Mouse (Mus musculus): ENCODE data around the gene Utp6.

GRCm38 (mm10) chr11:79994271-79994988 is 32.2 kb upstream of the Utp6 start:
- TF ChIP-seq CTCF (IDR thresholded peaks at IDR 0.05; ENCODE audit: low read depth, low read length) (no peak), POLR2A (IDR thresholded peaks at IDR 0.05; ENCODE audit: borderline replicate concordance, low read depth, low read length) (no peak)

Data from bone marrow macrophage, adult 2 months (primary cell).